Mouse (Mus musculus): Measurements from ENCODE around the gene Kif23. TPM values are rescaled to one million over a fixed set of nuclear protein-coding genes. Genes with fewer than 3 reads are reported as not detected.

The Kif23 gene
- polyA plus RNA-seq, 1 experiment from 2014 or later: 16.2 TPM

DNA sequence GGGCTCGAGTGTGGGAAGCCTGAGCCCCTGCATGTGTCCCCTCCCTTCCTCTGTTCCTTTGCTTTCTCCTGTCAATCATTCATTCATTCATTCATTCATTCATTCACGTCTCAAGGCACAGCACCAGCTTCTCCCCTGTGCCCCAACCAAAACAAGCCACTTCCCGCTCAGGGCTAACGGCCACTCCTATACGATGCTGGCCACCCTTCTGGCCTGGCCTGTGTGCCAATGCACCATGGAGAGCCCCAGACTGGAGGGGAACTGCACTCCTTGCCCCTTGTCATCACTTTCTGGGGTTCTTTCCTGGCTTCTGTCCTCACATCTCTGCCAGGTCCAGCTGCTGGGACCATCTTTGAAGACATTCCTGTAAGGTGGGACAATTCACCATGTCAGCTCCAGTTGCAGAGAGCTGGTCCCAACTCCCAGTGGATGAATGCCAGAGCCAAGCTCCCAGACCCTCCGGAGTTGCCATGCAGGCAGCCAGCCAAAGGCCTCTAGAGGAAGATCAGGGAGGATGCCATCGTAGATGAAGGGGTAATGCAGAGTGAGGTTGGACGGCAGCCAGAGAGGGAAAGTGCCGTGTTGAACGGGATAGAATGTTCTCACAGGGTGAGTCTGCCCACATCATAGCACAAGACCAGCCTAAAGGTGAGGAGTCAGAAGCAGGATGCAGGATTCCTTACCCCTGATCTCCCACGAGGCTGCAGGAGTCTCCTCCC, 58.8 kb downstream of the Kif23 start:
- H3K36me3 ChIP-seq (ENCODE audit: control insufficient read depth, insufficient read depth): no peaks in the 10 kb centered on the region
- no peaks in the 10 kb centered on the region for H3K9me3 ChIP-seq (ENCODE audit: control insufficient read depth)
- no peak for TF ChIP-seq CTCF (IDR thresholded peaks at IDR 0.05; ENCODE audit: low read depth)
- no peak overlapping the region for H3K9ac ChIP-seq (ENCODE audit: low read depth, low read length)
- no peaks in the 10 kb centered on the region for H3K4me1 ChIP-seq (replicated peaks; ENCODE audit: control insufficient read depth, insufficient read depth, low read length)
- 63% methylated on average over 11 of the region's 11 CpGs for WGBS
- H3K4me3 ChIP-seq (ENCODE audit: low read depth, low read length): no peak overlapping the region
- ATAC-seq: no peak
- no peaks in the 10 kb centered on the region for H3K27me3 ChIP-seq (replicated peaks; ENCODE audit: control insufficient read depth, insufficient read depth, low read length)
- H3K27ac ChIP-seq (ENCODE audit: low read depth, low read length): no peak overlapping the region
- H3K4me2 ChIP-seq (replicated peaks; ENCODE audit: low read depth): no peak overlapping the region

DNA sequence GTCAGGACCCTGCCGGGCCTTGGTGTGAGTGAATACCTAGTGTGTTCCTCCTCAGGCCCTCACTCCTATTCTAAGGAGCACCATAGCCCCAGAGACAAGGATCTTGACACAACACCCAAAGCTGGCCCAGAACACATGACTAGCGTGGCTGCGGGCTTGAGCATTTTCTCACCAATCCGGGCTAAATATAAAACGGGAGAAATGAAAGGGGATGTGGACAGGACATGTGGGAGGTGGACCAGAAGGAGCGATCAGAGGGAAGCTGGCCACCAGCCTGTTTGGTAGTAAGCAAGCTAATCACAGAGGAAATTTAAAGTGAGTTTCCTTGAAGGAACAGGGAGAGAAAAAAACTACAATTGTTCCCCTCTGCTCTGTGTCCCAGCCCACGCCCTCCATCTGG, 60.6 kb downstream of the Kif23 start:
- Histone ChIP-seq H3K4me1 (replicated peaks; ENCODE audit: control insufficient read depth, insufficient read depth, low read length) (no peaks in the 10 kb centered on the region), H3K27me3 (replicated peaks; ENCODE audit: control insufficient read depth, insufficient read depth, low read length) (no peaks in the 10 kb centered on the region), H3K4me2 (replicated peaks; ENCODE audit: low read depth) (no peak overlapping the region), H3K9me3 (ENCODE audit: control insufficient read depth) (no peaks in the 10 kb centered on the region), H3K36me3 (ENCODE audit: control insufficient read depth, insufficient read depth) (no peaks in the 10 kb centered on the region), H3K9ac (ENCODE audit: low read depth, low read length) (no peak overlapping the region), H3K4me3 (ENCODE audit: low read depth, low read length) (no peak overlapping the region), H3K27ac (ENCODE audit: low read depth, low read length) (no peak overlapping the region)
- no peak for ATAC-seq
- no peak for TF ChIP-seq CTCF (IDR thresholded peaks at IDR 0.05; ENCODE audit: low read depth)
- WGBS: 79% methylated on average over 7 of the region's 7 CpGs

DNA sequence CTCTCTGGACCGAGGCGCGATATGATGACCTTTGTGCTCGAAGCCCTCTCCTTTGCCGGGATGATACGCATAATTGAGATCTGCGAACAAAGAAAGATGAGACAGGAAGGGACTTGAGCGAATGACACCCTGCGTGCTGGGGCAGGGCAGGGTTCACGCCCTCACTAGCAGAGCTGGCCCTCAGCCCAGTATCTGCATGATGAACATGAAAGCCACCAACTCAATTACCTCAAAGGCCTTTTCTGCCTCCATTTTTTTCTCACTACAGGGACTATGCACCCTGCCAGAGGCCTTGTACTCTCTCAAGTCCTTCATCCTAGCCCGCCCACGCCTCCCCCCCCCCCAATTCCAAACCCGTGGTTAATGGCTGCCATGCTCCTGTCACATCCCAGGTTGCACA, 61.6 kb downstream of the Kif23 start:
- H3K36me3 ChIP-seq (ENCODE audit: control insufficient read depth, insufficient read depth): no peaks in the 10 kb centered on the region
- 65% methylated on average over 13 of the region's 13 CpGs for WGBS
- H3K4me2 ChIP-seq (replicated peaks; ENCODE audit: low read depth): no peak overlapping the region

DNA sequence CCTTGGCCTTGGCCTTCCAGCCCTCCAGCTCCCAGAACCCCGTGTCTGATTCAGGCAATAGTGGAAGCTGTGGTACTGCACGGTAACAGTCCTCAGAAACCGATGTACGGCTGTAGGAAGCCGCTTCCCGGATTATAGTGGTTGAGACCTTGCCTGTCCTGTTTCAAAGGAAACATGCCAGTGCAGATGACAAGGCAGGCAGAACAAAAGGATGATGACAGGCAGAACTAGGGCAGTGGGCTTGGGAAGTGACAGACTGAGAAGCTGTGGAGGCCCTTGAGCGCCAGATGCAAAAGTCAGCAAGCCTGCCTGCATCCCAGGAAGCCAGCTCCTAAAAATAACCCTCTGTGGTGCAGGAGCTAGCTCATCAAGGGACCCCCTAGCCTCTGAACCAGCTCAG, 62.2 kb downstream of the Kif23 start:
- Histone ChIP-seq H3K27ac (ENCODE audit: low read depth, low read length) (no peak overlapping the region), H3K4me2 (replicated peaks; ENCODE audit: low read depth) (no peak overlapping the region), H3K9ac (ENCODE audit: low read depth, low read length) (no peak overlapping the region), H3K4me1 (replicated peaks; ENCODE audit: control insufficient read depth, insufficient read depth, low read length) (no peaks in the 10 kb centered on the region), H3K4me3 (ENCODE audit: low read depth, low read length) (no peak overlapping the region), H3K36me3 (ENCODE audit: control insufficient read depth, insufficient read depth) (no peaks in the 10 kb centered on the region), H3K9me3 (ENCODE audit: control insufficient read depth) (no peaks in the 10 kb centered on the region), H3K27me3 (replicated peaks; ENCODE audit: control insufficient read depth, insufficient read depth, low read length) (no peaks in the 10 kb centered on the region)
- no peak for ATAC-seq
- WGBS: 85% methylated on average over 7 of the region's 7 CpGs
- no peak for TF ChIP-seq CTCF (IDR thresholded peaks at IDR 0.05; ENCODE audit: low read depth)

More for the DNA sequence above, 61.6 kb downstream of the Kif23 start:
- no peak for ATAC-seq
- Histone ChIP-seq H3K27ac (ENCODE audit: low read depth, low read length) (no peak overlapping the region), H3K4me1 (replicated peaks; ENCODE audit: control insufficient read depth, insufficient read depth, low read length) (no peaks in the 10 kb centered on the region), H3K27me3 (replicated peaks; ENCODE audit: control insufficient read depth, insufficient read depth, low read length) (no peaks in the 10 kb centered on the region), H3K4me3 (ENCODE audit: low read depth, low read length) (no peak overlapping the region), H3K9me3 (ENCODE audit: control insufficient read depth) (no peaks in the 10 kb centered on the region), H3K9ac (ENCODE audit: low read depth, low read length) (no peak overlapping the region)
- TF ChIP-seq CTCF (IDR thresholded peaks at IDR 0.05; ENCODE audit: low read depth): no peak

DNA sequence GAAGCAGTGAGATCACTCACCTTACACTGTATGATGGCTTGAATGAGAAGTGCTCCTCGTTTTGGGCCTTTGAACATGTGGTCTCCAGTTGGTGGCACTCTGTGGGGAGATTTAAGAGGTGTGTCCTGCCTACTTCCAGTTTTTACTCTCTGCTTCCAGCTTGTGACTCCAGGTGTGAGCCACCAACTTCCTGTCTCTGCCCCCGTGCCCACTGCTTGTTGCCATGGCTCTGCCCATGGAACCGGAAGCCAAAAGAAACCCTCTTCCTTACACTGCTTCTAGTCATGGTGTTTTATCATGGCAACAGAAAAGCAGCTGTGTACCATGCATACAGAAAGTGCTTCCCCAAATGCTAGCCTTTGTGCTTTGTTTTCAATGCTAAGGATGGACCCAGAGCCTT, 64.4 kb downstream of the Kif23 start:
- H3K27me3 ChIP-seq (replicated peaks; ENCODE audit: control insufficient read depth, insufficient read depth, low read length): no peaks in the 10 kb centered on the region; the same call in 1 of the 2 replicates
- H3K9ac ChIP-seq (ENCODE audit: low read depth, low read length): no peak overlapping the region
- TF ChIP-seq CTCF (IDR thresholded peaks at IDR 0.05; ENCODE audit: low read depth): no peak
- H3K4me3 ChIP-seq (ENCODE audit: low read depth, low read length): no peak overlapping the region
- no peaks in the 10 kb centered on the region for H3K36me3 ChIP-seq (ENCODE audit: control insufficient read depth, insufficient read depth)
- no peak overlapping the region for H3K27ac ChIP-seq (ENCODE audit: low read depth, low read length)
- H3K4me1 ChIP-seq (replicated peaks; ENCODE audit: control insufficient read depth, insufficient read depth, low read length): 0 out of 2 replicates have a peak, but pooled peaks cover 3% of the 10 kb centered on the region
- no peak overlapping the region for H3K4me2 ChIP-seq (replicated peaks; ENCODE audit: low read depth)
- 74% methylated on average over 3 of the region's 3 CpGs for WGBS
- ATAC-seq: no peak
- no peaks in the 10 kb centered on the region for H3K9me3 ChIP-seq (ENCODE audit: control insufficient read depth)

DNA sequence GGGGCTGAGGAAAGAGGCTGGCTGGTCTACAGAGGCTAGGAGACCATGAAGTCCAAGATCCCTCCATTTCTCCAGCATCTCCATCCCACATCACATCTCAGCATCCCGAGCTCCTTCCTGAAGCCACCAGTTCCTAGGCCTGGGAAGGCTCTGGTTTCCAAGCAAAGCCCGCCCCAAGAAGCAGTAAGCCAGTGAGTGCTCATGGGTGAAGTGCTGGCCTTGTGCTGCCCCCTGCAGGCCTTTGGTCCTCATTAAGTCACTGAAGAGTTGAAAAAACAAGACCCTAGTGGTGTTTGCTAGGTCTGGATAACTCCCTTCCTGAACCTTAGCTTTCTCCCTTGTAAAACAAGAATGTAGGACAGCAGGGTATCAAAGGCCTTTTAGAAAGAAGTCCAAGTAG, 67.7 kb downstream of the Kif23 start:
- Histone ChIP-seq H3K27ac (ENCODE audit: low read depth, low read length) (no peak overlapping the region), H3K4me2 (replicated peaks; ENCODE audit: low read depth) (no peak overlapping the region), H3K9ac (ENCODE audit: low read depth, low read length) (no peak overlapping the region), H3K27me3 (replicated peaks; ENCODE audit: control insufficient read depth, insufficient read depth, low read length) (no peaks in the 10 kb centered on the region; the same call in 1 of the 2 replicates), H3K4me1 (replicated peaks; ENCODE audit: control insufficient read depth, insufficient read depth, low read length) (0 out of 2 replicates have a peak, but pooled peaks cover 3% of the 10 kb centered on the region), H3K36me3 (ENCODE audit: control insufficient read depth, insufficient read depth) (no peaks in the 10 kb centered on the region), H3K9me3 (ENCODE audit: control insufficient read depth) (no peaks in the 10 kb centered on the region), H3K4me3 (ENCODE audit: low read depth, low read length) (no peak overlapping the region)
- WGBS: 33% methylated on average over 2 of the region's 2 CpGs
- ATAC-seq: no peak
- TF ChIP-seq CTCF (IDR thresholded peaks at IDR 0.05; ENCODE audit: low read depth): peak; percentile 81

All from intestine, postnatal 0 days (tissue).